Mouse (Mus musculus): ENCODE data around the gene Chd1l.

Gene Chd1l

GRCm38 (mm10) chr3:97609845-97610410 lies at the start of gene Chd1l:
TSS of gene Chd1l (minus strand) at chr3:97610203.
- in situ Hi-C loops (cut with MboI; ENCODE audit: low pct_unique_long_range_greater_than_20kb in 1 of 2, low sequenced_read_pairs in 2 of 2, unreplicated experiment in 1 of 2) = no loop called here

DNA sequence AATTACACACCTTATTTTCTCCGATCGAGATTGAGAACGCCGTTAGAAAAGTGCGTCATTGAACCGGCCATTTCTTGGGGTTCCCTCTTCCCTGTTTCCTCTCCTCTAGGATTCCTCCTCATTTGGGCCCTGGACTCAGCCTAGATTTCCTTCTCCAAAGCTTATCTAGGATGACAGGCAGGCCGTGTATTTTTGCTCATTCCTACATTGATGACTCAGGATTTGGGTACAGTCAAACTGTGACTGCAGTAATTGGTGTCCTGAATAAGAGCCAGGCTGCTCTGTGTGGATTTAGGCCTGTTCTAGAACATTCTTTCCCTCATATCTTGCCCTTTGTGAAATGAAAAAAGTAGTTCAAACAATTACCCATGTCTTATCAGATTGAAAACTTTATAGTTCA lies 49.7 kb upstream of the Chd1l start:
- in situ Hi-C loops (cut with MboI; ENCODE audit: low pct_unique_long_range_greater_than_20kb in 1 of 2, low sequenced_read_pairs in 2 of 2, unreplicated experiment in 1 of 2) = loop anchor here (10.0 kb wide), 1 partner anchor 125 kb away; no protein-coding TSS in a partner anchor

DNA sequence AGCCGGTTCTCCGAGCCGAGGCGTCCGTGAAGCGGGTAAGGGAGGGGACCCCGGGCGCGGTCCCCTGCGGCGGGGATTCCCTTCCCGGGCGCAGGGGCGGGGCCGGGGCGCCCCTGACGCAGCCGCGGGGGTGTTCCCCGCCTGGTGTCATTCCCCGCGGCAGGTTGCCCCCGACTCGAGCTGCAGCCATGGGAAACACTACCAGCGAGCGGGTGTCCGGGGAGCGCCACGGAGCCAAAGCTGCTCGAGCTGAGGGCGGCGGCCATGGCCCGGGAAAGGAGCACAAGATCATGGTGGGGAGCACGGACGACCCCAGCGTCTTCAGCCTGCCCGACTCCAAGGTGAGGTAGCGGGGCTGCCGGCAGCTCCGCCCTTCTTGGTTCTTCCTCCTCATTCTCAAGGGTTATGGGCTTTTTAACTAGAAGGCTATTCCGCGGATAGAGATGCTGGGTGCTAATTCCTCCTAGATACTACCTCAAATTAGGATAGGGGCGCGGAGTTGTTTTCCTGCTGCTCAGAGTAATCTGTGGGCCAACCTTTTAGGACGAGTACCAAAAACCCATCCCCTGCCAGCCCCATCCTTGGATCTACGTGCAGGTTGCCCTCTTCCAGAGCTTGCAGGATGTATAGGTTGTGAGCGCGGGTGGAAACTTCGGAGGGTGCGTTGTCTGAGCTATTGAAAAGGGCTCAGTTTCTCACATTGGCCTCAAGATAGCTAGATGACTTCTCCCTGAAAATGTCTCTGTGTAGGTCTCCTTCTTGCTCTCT lies 48.6 kb upstream of the Chd1l start:
- in situ Hi-C loops (cut with MboI; ENCODE audit: low pct_unique_long_range_greater_than_20kb in 1 of 2, low sequenced_read_pairs in 2 of 2, unreplicated experiment in 1 of 2) = loop anchor here (10.0 kb wide), 1 partner anchor 124 kb away; no protein-coding TSS in a partner anchor

DNA sequence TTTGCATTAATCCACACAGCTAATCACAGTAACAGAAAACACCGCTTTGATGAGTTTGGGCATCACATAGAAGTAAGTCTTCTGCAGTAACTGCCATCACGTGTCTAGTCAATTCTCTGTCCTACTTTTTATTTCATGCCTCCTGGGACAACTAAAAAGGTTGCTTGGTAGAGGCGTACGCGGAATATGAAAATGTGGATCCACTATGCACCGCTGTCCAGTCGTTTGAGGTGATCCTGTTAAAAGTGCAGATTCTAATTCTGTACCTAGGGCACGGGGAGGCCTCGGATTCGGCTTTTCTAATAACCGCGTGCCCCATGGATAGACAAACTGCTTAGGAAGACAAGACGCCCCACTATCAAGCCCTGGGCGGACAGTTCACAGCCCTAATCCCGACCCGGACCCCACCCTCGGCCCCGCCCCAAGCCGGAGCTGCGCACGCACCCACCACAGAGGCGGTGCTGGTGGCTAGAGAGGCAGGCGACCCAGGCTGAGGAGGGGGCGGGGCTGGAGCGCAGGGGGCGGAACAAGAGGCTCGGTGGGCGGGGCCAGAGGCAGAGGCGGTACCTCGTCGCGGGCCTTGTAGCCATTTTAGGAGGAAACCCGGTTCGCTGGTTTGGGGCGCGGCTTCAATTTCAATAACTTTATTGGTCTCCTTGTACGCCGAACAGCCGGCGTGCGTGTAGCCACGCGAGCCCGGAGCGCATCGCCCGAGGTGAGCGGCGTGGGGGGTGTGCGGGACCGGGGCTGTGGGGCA lies 47.8 kb upstream of the Chd1l start, which contains the start of gene Prkab2:
Gene Prkab2 (plus strand): TSS at position 539 of the 757 bp plus-strand sequence.
- in situ Hi-C loops (cut with MboI; ENCODE audit: low pct_unique_long_range_greater_than_20kb in 1 of 2, low sequenced_read_pairs in 2 of 2, unreplicated experiment in 1 of 2) = loop anchor here (10.0 kb wide), 1 partner anchor 123 kb away; no protein-coding TSS in a partner anchor

- in situ Hi-C loops (cut with MboI; ENCODE audit: low pct_unique_long_range_greater_than_20kb in 1 of 2, low sequenced_read_pairs in 2 of 2, unreplicated experiment in 1 of 2) = loop anchor here (10.0 kb wide), 1 partner anchor 120 kb away; no protein-coding TSS in a partner anchor
Observed at GRCm38 (mm10) chr3:97654901-97655300, 44.9 kb upstream of the Chd1l start.

- in situ Hi-C loops (cut with MboI; ENCODE audit: low pct_unique_long_range_greater_than_20kb in 1 of 2, low sequenced_read_pairs in 2 of 2, unreplicated experiment in 1 of 2) = loop anchor here (10.0 kb wide), 1 partner anchor 119 kb away; no protein-coding TSS in a partner anchor
Observed at GRCm38 (mm10) chr3:97653781-97654180, 43.8 kb upstream of the Chd1l start.

- in situ Hi-C loops (cut with MboI; ENCODE audit: low pct_unique_long_range_greater_than_20kb in 1 of 2, low sequenced_read_pairs in 2 of 2, unreplicated experiment in 1 of 2) = loop anchor here (10.0 kb wide), 1 partner anchor 117 kb away; no protein-coding TSS in a partner anchor
Observed at GRCm38 (mm10) chr3:97651604-97652003, 41.6 kb upstream of the Chd1l start.

GRCm38 (mm10) chr3:97649469-97649868 lies 39.5 kb upstream of the Chd1l start:
- in situ Hi-C loops (cut with MboI; ENCODE audit: low pct_unique_long_range_greater_than_20kb in 1 of 2, low sequenced_read_pairs in 2 of 2, unreplicated experiment in 1 of 2) = no loop called here

GRCm38 (mm10) chr3:97649022-97649421 lies 39.0 kb upstream of the Chd1l start:
- in situ Hi-C loops (cut with MboI; ENCODE audit: low pct_unique_long_range_greater_than_20kb in 1 of 2, low sequenced_read_pairs in 2 of 2, unreplicated experiment in 1 of 2) = no loop called here

DNA sequence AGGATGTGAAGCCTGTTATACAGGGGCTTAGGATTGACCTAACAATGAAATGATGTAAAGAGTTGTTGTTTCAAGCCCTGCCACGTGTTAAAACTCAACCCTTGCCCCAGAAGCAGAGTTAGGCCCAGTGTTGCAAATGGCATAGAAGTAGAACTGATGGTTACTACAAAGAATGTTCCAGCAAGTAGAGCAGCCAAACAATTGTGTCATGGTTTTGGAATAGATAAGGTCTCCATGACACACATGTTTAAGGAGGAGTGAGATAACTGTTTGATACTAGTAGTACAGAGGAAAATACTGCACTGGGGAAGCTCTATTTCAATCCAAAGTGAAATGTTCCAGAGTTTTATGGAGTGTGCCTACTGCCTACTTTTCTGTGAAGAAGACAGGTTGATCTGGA lies 38.5 kb upstream of the Chd1l start:
- in situ Hi-C loops (cut with MboI; ENCODE audit: low pct_unique_long_range_greater_than_20kb in 1 of 2, low sequenced_read_pairs in 2 of 2, unreplicated experiment in 1 of 2) = no loop called here

- in situ Hi-C loops (cut with MboI; ENCODE audit: low pct_unique_long_range_greater_than_20kb in 1 of 2, low sequenced_read_pairs in 2 of 2, unreplicated experiment in 1 of 2) = no loop called here
Observed at GRCm38 (mm10) chr3:97642001-97642400, 32.0 kb upstream of the Chd1l start.

DNA sequence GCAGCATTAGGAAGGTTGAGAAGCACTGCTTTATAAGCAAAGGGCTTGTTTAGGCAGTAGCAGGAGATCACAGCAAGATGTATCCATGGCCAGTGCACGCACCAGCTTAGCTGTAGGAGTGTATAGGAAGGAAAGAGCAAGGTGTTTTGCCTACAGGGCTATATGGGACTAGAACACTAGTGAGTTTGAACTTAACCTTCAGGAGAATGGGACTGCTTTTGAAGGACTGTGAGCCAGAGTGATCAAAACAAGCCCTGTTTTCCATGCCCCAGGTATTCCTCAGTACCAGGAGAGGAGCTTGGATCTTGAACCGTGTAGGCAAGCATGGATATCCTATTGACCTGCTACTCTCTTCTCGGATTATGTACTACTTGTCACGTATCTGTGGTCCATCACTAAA lies 31.4 kb upstream of the Chd1l start:
- in situ Hi-C loops (cut with MboI; ENCODE audit: low pct_unique_long_range_greater_than_20kb in 1 of 2, low sequenced_read_pairs in 2 of 2, unreplicated experiment in 1 of 2) = no loop called here

DNA sequence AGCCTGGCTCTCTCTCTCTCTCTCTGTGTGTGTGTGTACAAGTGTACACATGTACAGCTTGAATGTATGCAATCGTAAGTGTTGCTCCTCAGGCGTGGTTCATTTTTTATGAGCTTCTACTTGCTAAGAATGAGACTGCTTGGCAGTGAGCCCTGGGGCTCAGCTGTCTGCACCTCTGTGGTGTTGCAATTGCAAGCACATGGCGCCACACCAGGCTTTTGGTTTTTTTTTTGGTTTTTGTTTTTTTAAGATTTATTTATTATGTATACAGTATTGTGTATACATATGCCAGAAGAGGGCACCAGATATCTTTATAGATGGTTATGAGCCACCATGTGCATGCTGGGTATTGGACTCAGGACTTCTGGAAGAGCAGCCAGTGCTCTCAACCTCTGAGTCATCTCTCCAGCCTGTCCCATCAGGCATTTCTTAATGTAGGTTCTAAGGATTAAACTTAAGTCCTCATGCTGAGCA lies 24.3 kb upstream of the Chd1l start:
- in situ Hi-C loops (cut with MboI; ENCODE audit: low pct_unique_long_range_greater_than_20kb in 1 of 2, low sequenced_read_pairs in 2 of 2, unreplicated experiment in 1 of 2) = no loop called here

DNA sequence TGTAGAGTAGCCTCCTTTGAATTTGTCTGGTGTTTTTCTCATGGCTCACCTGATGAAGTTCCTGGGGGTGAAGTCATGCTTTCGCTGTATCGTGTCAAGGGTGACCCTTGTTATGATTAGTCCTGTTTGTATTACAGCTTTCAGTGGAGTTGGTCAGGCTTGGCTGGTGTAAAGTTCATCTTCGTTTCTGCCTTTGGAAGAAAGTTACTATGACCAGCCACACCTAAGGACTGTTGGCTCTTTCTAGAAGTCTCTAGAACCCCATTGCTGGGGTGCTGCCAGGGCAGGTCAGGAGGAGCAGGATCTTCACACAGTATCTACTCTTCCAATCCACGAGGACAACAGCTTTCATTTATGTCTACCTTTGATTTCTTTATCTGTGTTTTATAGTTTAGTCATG lies 23.5 kb upstream of the Chd1l start:
- in situ Hi-C loops (cut with MboI; ENCODE audit: low pct_unique_long_range_greater_than_20kb in 1 of 2, low sequenced_read_pairs in 2 of 2, unreplicated experiment in 1 of 2) = no loop called here

- in situ Hi-C loops (cut with MboI; ENCODE audit: low pct_unique_long_range_greater_than_20kb in 1 of 2, low sequenced_read_pairs in 2 of 2, unreplicated experiment in 1 of 2) = no loop called here
Observed at GRCm38 (mm10) chr3:97631258-97631860, 21.4 kb upstream of the Chd1l start.

GRCm38 (mm10) chr3:97630746-97631145 lies 20.7 kb upstream of the Chd1l start:
- in situ Hi-C loops (cut with MboI; ENCODE audit: low pct_unique_long_range_greater_than_20kb in 1 of 2, low sequenced_read_pairs in 2 of 2, unreplicated experiment in 1 of 2) = no loop called here

- in situ Hi-C loops (cut with MboI; ENCODE audit: low pct_unique_long_range_greater_than_20kb in 1 of 2, low sequenced_read_pairs in 2 of 2, unreplicated experiment in 1 of 2) = no loop called here
Observed at GRCm38 (mm10) chr3:97629941-97630340, 19.9 kb upstream of the Chd1l start.

GRCm38 (mm10) chr3:97628391-97629001 lies 18.5 kb upstream of the Chd1l start, which contains the start of gene Fmo5:
TSS of gene Fmo5 (plus strand) at chr3:97628804.
- in situ Hi-C loops (cut with MboI; ENCODE audit: low pct_unique_long_range_greater_than_20kb in 1 of 2, low sequenced_read_pairs in 2 of 2, unreplicated experiment in 1 of 2) = no loop called here
